Mouse (Mus musculus) left cerebral cortex, postnatal 36 days (tissue): Measurements from ENCODE around the gene Glrx2. TPM values are rescaled to one million over a fixed set of nuclear protein-coding genes. Genes with fewer than 3 reads are reported as not detected.
"Not testable (repeated sequence)": the region's sequence is repeated elsewhere in the genome, so short reads cannot be mapped to it uniquely, and the experiment has no call there.

Source experiments
- DNase-seq, 2 experiments: peaks; one replicate each; pipeline ENCODE4 v3.0.0; 2021 to 2022; ENCODE audit warnings: low spot score in 2 of 2, mixed read lengths in 1 of 2
- intact Hi-C: fragments of 180-260 bp; cut with DNase I; formaldehyde crosslinking; loops from one replicate; pipeline ENCODE4 v1.15.1; 2025
- total RNA-seq, 2 experiments: library from RNA; stranded (reverse); gene quantifications; 2 replicates each; pipeline ENCODE4 v1.2.3; 2021

Glrx2 gene
- total RNA-seq, result 100 to 1,000 TPM; 106 TPM

- intact Hi-C loops, DNase-seq: not testable (repeated sequence)
These were observed at the start of gene Glrx2 for GRCm38 (mm10) chr1:143716038-143716437. TSS of gene Glrx2 (plus strand) at chr1:143716338.

- DNase-seq, result no peak
- intact Hi-C loops, result loop anchor here (10.0 kb wide), 1 partner anchor 1711 kb away; no protein-coding TSS in a partner anchor
These were observed 40.3 kb upstream of the Glrx2 start for GRCm38 (mm10) chr1:143675734-143676361.

GRCm38 (mm10) chr1:143681108-143681507 is 35.0 kb upstream of the Glrx2 start:
- no peak for DNase-seq
- intact Hi-C loops, result no loop called here

GRCm38 (mm10) chr1:143684849-143685248 is 31.3 kb upstream of the Glrx2 start:
- DNase-seq, result no peak
- intact Hi-C loops, result no loop called here

- intact Hi-C loops, result loop anchor here (1.0 kb wide), 1 partner anchor 38 kb away; no protein-coding TSS in a partner anchor
- no peak for DNase-seq
These were observed 14.4 kb upstream of the Glrx2 start for GRCm38 (mm10) chr1:143701736-143702135.

- no peak for DNase-seq
- intact Hi-C loops, result loop anchor here (1.0 kb wide), 1 partner anchor 37 kb away; no protein-coding TSS in a partner anchor
These were observed 13.9 kb upstream of the Glrx2 start for GRCm38 (mm10) chr1:143702141-143702740.

GRCm38 (mm10) chr1:143702741-143703262 is 13.3 kb upstream of the Glrx2 start, which contains the start of gene Cdc73:
TSS of gene Cdc73 (minus strand) at chr1:143702893.
- peak; percentile 88 to 92 for DNase-seq
- intact Hi-C loops, result loop anchor here (1.0 kb wide), 1 partner anchor 36 kb away; no protein-coding TSS in a partner anchor

- no peak for DNase-seq
These were observed 9.1 kb upstream of the Glrx2 start for GRCm38 (mm10) chr1:143707006-143707405.

GRCm38 (mm10) chr1:143708361-143708760 is 7.8 kb upstream of the Glrx2 start:
- intact Hi-C loops, result no loop called here
- DNase-seq, result no peak

More at GRCm38 (mm10) chr1:143707006-143707405, 9.1 kb upstream of the Glrx2 start:
- intact Hi-C loops, result no loop called here

- DNase-seq, result no peak
- intact Hi-C loops, result no loop called here
These were observed 6.0 kb upstream of the Glrx2 start for GRCm38 (mm10) chr1:143709966-143710626.

GRCm38 (mm10) chr1:143710627-143710976 is 5.5 kb upstream of the Glrx2 start:
- no peak for DNase-seq
- intact Hi-C loops, result no loop called here

GRCm38 (mm10) chr1:143724456-143725064 is 8.4 kb downstream of the Glrx2 start:
- intact Hi-C loops, result no loop called here

GRCm38 (mm10) chr1:143727701-143728445 is 11.7 kb downstream of the Glrx2 start:
- no peak for DNase-seq
- intact Hi-C loops, result no loop called here

More at GRCm38 (mm10) chr1:143724456-143725064, 8.4 kb downstream of the Glrx2 start:
- no peak for DNase-seq

- no peak for DNase-seq
- intact Hi-C loops, result no loop called here
These were observed 14.8 kb downstream of the Glrx2 start for GRCm38 (mm10) chr1:143730899-143731298.

- DNase-seq, result no peak
- intact Hi-C loops, result no loop called here
These were observed 15.6 kb downstream of the Glrx2 start for GRCm38 (mm10) chr1:143731691-143732090.

- DNase-seq, result no peak
- intact Hi-C loops, result no loop called here
These were observed 17.8 kb downstream of the Glrx2 start for GRCm38 (mm10) chr1:143733914-143734410.

GRCm38 (mm10) chr1:143738811-143739210 is 22.7 kb downstream of the Glrx2 start:
- DNase-seq, result no peak
- intact Hi-C loops, result loop anchor here (1.0 kb wide), 1 partner anchor 37 kb away; the partner anchor contains the start of gene Cdc73

- DNase-seq, result peak; percentile 86 to 93
- intact Hi-C loops, result loop anchor here (1.0 kb wide), 1 partner anchor 37 kb away; the partner anchor contains the start of gene Cdc73
These were observed 23.5 kb downstream of the Glrx2 start for GRCm38 (mm10) chr1:143739361-143740350.
